Mouse (Mus musculus): ENCODE data around the gene Rbm5. TPM values are rescaled to one million over a fixed set of nuclear protein-coding genes. Genes with fewer than 3 reads are reported as not detected.

Rbm5 gene
- polyA plus RNA-seq, 1 experiment from 2014 or later = 185 TPM

- no peak overlapping the region for H3K4me3 ChIP-seq
- H3K4me1 ChIP-seq = peaks cover 87% of the 10 kb centered on the region
- no peaks in the 10 kb centered on the region for H3K9me3 ChIP-seq
- no peak for DNase-seq (ENCODE audit: extremely low spot score, low spot score)
- H3K27me3 ChIP-seq (ENCODE audit: poor library complexity, severe bottlenecking) = peaks cover 18% of the 10 kb centered on the region
- no peaks in the 10 kb centered on the region for H3K36me3 ChIP-seq (replicated peaks)
- peak overlapping the region; percentile 84 for H3K27ac ChIP-seq
- 88% methylated on average over 1 of the region's 1 CpGs for WGBS
Measured at GRCm38 (mm10) chr9:107724796-107725195, 46.0 kb downstream of the Rbm5 start.

- peaks cover 79% of the 10 kb centered on the region for H3K4me1 ChIP-seq
- no peaks in the 10 kb centered on the region for H3K36me3 ChIP-seq (replicated peaks)
- H3K27me3 ChIP-seq (ENCODE audit: poor library complexity, severe bottlenecking) = peaks cover 18% of the 10 kb centered on the region
- WGBS = 5% methylated on average over 11 of the region's 11 CpGs
- DNase-seq (ENCODE audit: extremely low spot score, low spot score) = peak; percentile 57
- peak overlapping the region; percentile 84 for H3K27ac ChIP-seq
- no peaks in the 10 kb centered on the region for H3K9me3 ChIP-seq
- peak overlapping the region; percentile 38 for H3K4me3 ChIP-seq
Measured at GRCm38 (mm10) chr9:107723794-107724531, 46.8 kb downstream of the Rbm5 start.

DNA sequence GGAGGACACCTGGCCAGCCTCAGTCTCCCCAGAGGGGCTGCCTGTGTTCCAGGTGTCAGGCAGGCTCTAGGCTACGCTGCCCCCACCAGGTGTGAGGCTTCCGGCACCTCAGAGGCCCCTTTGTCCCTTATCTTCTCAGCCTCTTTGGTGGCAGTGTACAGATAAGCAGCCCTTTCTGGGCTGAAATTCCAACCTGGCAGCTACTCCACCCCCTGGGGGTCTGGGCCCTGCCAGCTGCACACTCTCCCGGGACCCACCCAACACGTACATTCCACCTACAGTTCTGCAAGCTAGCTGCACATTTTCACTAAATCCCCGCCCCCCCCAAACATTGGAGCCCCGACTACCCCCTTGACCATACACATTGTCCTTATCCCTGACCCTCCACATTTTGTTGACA lies 47.5 kb downstream of the Rbm5 start:
- no peaks in the 10 kb centered on the region for H3K36me3 ChIP-seq (replicated peaks)
- H3K4me3 ChIP-seq = peak overlapping the region; percentile 38; the same call in 1 of the 2 replicates
- H3K9me3 ChIP-seq = no peaks in the 10 kb centered on the region
- peaks cover 18% of the 10 kb centered on the region for H3K27me3 ChIP-seq (ENCODE audit: poor library complexity, severe bottlenecking)
- H3K27ac ChIP-seq = peak overlapping the region; percentile 84
- peaks cover 73% of the 10 kb centered on the region for H3K4me1 ChIP-seq
- whole genome bisulfite sequencing = 24% methylated on average over 6 of the region's 6 CpGs
- DNase-seq (ENCODE audit: extremely low spot score, low spot score) = no peak

DNA sequence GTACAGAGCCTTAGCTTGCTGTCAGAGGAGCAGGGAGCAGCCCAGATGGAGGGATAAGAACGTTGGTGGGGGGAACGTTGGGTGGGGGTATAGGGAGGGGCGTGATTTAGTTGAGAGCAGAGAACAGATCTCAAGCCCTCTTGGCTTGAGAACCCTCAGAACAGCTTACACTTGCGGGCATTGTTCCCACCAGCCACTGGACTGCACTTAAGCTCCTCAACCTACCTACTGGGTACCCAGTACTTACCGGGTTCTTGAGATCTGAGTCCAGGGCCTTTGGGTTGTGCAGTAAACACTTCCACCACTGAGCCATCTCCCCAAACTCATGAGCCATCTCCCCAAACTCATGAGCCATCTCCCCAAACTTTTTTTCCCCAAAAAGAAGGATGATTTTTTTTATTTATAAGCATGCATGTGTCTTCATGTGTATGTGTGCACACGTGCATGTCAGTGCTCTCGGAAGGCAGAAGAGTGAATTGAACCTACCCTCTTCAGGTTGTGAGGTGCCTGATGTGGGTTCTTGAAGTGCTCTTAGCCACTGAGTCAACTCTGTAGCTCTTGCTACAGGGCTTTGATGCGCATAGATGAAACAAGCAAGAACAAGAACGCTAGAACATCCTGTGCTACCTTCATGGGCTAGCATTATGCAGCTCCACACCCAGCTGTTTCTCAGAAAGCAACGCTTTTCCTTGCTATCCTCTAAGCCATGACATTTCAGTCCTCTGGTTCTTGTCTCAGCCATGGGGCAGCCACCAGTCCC lies 51.8 kb downstream of the Rbm5 start:
- H3K27me3 ChIP-seq (ENCODE audit: poor library complexity, severe bottlenecking) = peaks cover 29% of the 10 kb centered on the region
- WGBS = 88% methylated on average over 10 of the region's 10 CpGs
- H3K9me3 ChIP-seq = no peaks in the 10 kb centered on the region
- no peak overlapping the region for H3K4me3 ChIP-seq
- H3K4me1 ChIP-seq = peaks cover 69% of the 10 kb centered on the region
- H3K27ac ChIP-seq = no peak overlapping the region
- no peaks in the 10 kb centered on the region for H3K36me3 ChIP-seq (replicated peaks)
- no peak for DNase-seq (ENCODE audit: extremely low spot score, low spot score)

- DNase-seq (ENCODE audit: extremely low spot score, low spot score) = no peak
- no peak overlapping the region for H3K4me3 ChIP-seq
- no peaks in the 10 kb centered on the region for H3K9me3 ChIP-seq
- H3K4me1 ChIP-seq = peaks cover 58% of the 10 kb centered on the region
- no peaks in the 10 kb centered on the region for H3K36me3 ChIP-seq (replicated peaks)
- 37% methylated on average over 6 of the region's 6 CpGs for WGBS
- peaks cover 16% of the 10 kb centered on the region for H3K27me3 ChIP-seq (ENCODE audit: poor library complexity, severe bottlenecking)
- H3K27ac ChIP-seq = peak overlapping the region; percentile 66
Measured at GRCm38 (mm10) chr9:107716951-107717350, 53.8 kb downstream of the Rbm5 start.

DNA sequence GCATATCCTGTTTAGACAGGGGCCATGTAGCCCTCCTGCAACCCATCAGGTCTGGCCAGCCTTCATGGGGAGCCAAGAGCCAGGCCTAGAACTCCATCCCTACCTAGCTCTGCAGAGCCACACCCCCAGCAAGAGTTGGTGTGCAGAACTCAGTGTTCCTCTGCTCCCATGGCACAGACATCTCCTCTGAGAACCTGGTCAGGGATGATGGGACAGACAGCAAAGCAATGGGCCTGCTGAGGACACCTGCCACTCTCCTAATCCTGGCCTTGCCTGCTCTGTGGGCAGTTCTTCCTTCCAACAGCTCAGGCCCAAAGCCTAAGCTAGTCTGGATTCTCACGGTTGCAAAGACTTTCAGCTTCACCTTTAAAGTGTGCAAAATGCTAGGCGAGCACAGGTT lies 55.2 kb downstream of the Rbm5 start:
- H3K27ac ChIP-seq = peak overlapping the region; percentile 40; the same call in 1 of the 2 replicates
- H3K27me3 ChIP-seq (ENCODE audit: poor library complexity, severe bottlenecking) = peaks cover 25% of the 10 kb centered on the region
- no peaks in the 10 kb centered on the region for H3K9me3 ChIP-seq
- peaks cover 53% of the 10 kb centered on the region for H3K4me1 ChIP-seq
- no peak overlapping the region for H3K4me3 ChIP-seq
- no peaks in the 10 kb centered on the region for H3K36me3 ChIP-seq (replicated peaks)
- DNase-seq (ENCODE audit: extremely low spot score, low spot score) = no peak
- 90% methylated on average over 2 of the region's 2 CpGs for WGBS

DNA sequence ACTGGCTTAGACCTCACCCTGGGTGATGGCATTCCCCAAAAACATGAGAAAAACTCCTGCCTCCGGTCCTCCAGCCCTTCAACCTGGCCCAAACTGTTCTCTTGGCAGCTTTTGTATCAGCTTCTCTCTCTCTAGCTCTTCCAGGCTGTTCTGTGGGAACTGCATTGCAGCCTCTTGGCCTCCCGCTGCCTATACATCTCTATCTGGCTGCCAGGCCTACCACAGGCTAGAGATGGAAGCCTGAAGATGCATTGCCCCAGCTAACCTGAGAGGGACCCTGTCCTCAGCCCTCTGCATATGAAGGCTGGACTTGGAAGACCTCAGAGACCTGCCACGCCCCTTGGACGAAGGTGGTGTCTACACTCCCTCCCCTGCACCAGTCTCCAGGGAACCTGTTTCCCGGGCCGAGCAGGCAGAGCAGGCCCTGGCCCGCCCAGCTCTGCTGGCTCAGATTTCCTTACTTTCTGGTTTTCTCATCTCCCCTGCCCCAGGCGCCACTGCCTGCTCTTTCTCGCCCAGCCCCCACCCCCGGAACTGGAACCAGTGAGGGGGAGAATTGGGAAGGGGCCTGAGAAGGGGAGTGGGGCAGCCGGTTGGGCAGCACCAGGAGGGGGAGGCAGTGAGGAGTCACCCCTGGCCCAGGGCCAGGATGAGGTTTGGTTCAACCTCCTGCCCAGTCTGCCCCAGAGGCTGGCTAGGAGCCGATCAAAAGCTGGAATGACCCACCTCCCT lies 56.4 kb downstream of the Rbm5 start:
- Histone ChIP-seq H3K4me1 (peaks cover 63% of the 10 kb centered on the region), H3K4me3 (peak overlapping the region; percentile 14; the same call in 1 of the 2 replicates), H3K36me3 (replicated peaks) (no peaks in the 10 kb centered on the region), H3K27ac (peak overlapping the region; percentile 81), H3K27me3 (ENCODE audit: poor library complexity, severe bottlenecking) (peaks cover 37% of the 10 kb centered on the region), H3K9me3 (no peaks in the 10 kb centered on the region)
- peak; percentile 58 for DNase-seq (ENCODE audit: extremely low spot score, low spot score)
- WGBS = 15% methylated on average over 12 of the region's 12 CpGs

DNA sequence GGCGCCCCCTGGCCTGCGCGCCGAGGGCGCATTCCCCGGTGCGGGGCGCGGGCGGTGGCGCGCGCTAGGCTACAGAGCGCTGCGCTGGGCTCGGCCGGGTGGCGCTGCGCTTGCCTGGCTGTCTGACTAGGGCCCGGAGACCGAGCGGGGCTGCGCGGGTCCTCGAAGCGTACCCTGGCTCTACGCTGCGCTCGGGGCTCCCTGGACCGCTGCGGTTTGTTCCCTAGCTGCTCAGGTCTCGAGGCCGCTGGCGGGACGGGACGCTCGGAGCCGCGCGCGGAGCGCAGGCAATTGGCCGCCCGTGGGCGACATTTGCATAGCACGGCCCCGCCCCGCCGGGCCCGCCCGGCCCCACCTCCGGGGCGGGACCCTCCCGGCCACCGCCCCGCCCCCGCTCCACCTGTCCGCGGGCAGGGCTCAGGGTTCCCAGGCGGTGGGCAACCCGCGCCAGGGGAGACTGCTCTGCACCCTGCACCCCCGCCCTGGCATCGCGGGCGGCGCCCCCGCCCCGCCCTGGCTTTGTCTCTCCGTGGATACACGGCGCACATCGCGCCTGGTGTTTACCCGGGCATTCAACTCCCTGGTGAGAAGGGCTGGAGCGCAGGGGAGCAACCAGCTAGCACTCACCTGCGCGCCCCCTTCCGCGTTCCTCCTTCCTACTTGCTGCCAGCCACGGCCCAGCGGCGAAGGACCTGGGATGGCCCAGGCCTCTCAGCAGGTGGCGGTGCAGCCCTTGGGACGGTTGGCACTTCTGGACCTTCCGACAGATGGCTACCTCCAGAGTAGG lies 60.9 kb downstream of the Rbm5 start, which contains the start of gene Sema3f:
Sema3f (minus strand) TSS at position 779 of the 787 bp plus-strand sequence.
- 1% methylated on average over 85 of the region's 86 CpGs for WGBS

GRCm38 (mm10) chr9:107709096-107709696 lies 61.6 kb downstream of the Rbm5 start:
- Histone ChIP-seq H3K27me3 (ENCODE audit: poor library complexity, severe bottlenecking) (peaks cover 64% of the 10 kb centered on the region), H3K27ac (peak overlapping the region; percentile 92), H3K4me3 (peak overlapping the region; percentile 84), H3K9me3 (no peaks in the 10 kb centered on the region), H3K4me1 (peaks cover 80% of the 10 kb centered on the region), H3K36me3 (replicated peaks) (peaks cover 14% of the 10 kb centered on the region)
- under 1% methylated on average over 55 of the region's 55 CpGs for WGBS
- peak; percentile 48 for DNase-seq (ENCODE audit: extremely low spot score, low spot score)

More for the DNA sequence above, 60.9 kb downstream of the Rbm5 start, which contains the start of gene Sema3f:
- H3K27ac ChIP-seq = peak within 1 kb of the TSS; percentile 92
- H3K4me1 ChIP-seq = peaks cover 80% of the 10 kb centered on the region
- peak; percentile 84 for DNase-seq (ENCODE audit: extremely low spot score, low spot score)
- H3K36me3 ChIP-seq (replicated peaks) = peaks cover 7% of the 10 kb centered on the region
- H3K9me3 ChIP-seq = no peaks in the 10 kb centered on the region
- peaks cover 64% of the 10 kb centered on the region for H3K27me3 ChIP-seq (ENCODE audit: poor library complexity, severe bottlenecking)
- H3K4me3 ChIP-seq = peak within 1 kb of the TSS; percentile 84

- WGBS = 1% methylated on average over 21 of the region's 21 CpGs
- no peak for DNase-seq (ENCODE audit: extremely low spot score, low spot score)
- Histone ChIP-seq H3K36me3 (replicated peaks) (peaks cover 21% of the 10 kb centered on the region), H3K4me3 (peak overlapping the region; percentile 84), H3K4me1 (peaks cover 80% of the 10 kb centered on the region), H3K27ac (peak overlapping the region; percentile 92), H3K27me3 (ENCODE audit: poor library complexity, severe bottlenecking) (peaks cover 64% of the 10 kb centered on the region), H3K9me3 (no peaks in the 10 kb centered on the region)
Measured at GRCm38 (mm10) chr9:107708439-107709095, 62.2 kb downstream of the Rbm5 start.

DNA sequence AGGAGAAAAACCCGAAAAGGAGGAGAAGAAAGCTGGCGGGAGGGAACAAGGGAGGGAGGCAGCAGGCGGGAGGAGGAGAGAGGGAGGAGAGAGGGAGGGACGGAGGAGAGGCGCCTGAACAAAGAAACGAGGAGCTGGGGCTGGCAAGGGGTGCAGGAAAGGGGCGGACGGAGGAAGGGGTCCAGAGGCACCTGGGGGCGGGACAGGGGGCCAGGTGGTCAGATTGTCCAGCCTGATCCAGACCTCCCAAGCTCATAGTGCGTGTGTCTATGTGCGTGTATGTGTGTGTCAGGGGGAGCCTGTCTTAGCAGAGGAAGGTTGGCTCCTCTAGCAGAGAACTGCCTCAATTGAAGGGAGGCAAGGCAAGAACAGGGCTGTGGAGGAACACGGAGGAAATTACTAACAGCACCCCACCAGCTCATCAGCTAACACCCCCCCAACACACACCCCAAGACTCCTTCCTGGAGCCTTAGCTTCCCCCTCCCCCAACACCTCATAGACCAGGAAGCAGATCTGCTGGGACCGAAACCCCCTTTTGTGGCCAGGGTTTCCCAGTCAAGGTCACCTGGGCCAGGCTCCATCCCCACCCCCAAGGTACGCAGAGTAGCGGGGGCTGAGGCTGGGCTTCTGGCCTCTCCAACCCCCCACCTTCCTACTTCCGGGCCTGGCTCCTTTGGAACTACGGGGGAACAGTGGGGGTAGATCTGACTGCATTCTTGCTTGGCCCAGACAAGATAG lies 62.9 kb downstream of the Rbm5 start:
- no peaks in the 10 kb centered on the region for H3K9me3 ChIP-seq
- H3K27ac ChIP-seq = peak overlapping the region; percentile 92
- H3K36me3 ChIP-seq (replicated peaks) = peaks cover 28% of the 10 kb centered on the region
- H3K4me1 ChIP-seq = peaks cover 82% of the 10 kb centered on the region
- under 1% methylated on average over 17 of the region's 17 CpGs for WGBS
- peak overlapping the region; percentile 84 for H3K4me3 ChIP-seq
- peaks cover 65% of the 10 kb centered on the region for H3K27me3 ChIP-seq (ENCODE audit: poor library complexity, severe bottlenecking)
- peak; percentile 57 for DNase-seq (ENCODE audit: extremely low spot score, low spot score)
